8 mouse cellular contexts compared by ENCODE assay signal in genomic region chr4:155173822-155174785, GRCm38 (mm10). TPM values are rescaled to one million over a fixed set of nuclear protein-coding genes. Genes with fewer than 3 reads are reported as not detected.
A peak's percentile ranks its signal among the peaks of the same experiment; 100 is the strongest.
DNase-seq lines count a peak whose midpoint lies in the region; ATAC-seq lines count a peak whose summit lies in the region.

No protein-coding gene starts in this region.

- no peaks in the 10 kb centered on the region for H3K27me3 ChIP-seq in megakaryocyte, embryonic 14.5 days (replicated peaks)
- no peaks in the 10 kb centered on the region for H3K27me3 ChIP-seq in embryonic facial prominence, embryonic 15.5 days
- no peaks in the 10 kb centered on the region for H3K27me3 ChIP-seq in limb, embryonic 12.5 days
- H3K27me3 ChIP-seq in stomach, embryonic 15.5 days (replicated peaks): no peaks in the 10 kb centered on the region

- H3K4me1 ChIP-seq in megakaryocyte, embryonic 14.5 days: peaks cover 97% of the 10 kb centered on the region
- H3K4me1 ChIP-seq in embryonic facial prominence, embryonic 15.5 days: peaks cover 94% of the 10 kb centered on the region
- peaks cover 92% of the 10 kb centered on the region for H3K4me1 ChIP-seq in limb, embryonic 12.5 days (replicated peaks)
- peaks cover 86% of the 10 kb centered on the region for H3K4me1 ChIP-seq in stomach, embryonic 15.5 days

- peak overlapping the region; percentile 36 for H3K4me2 ChIP-seq in embryonic facial prominence, embryonic 15.5 days (replicated peaks)
- peak overlapping the region; percentile 49 for H3K4me2 ChIP-seq in limb, embryonic 12.5 days
- peak overlapping the region; percentile 41 for H3K4me2 ChIP-seq in stomach, embryonic 15.5 days

- no peak for ATAC-seq in megakaryocyte, adult 5-6 weeks (ENCODE audit: poor library complexity, severe bottlenecking)
- peak; percentile 5; the same call in 1 of the 2 replicates for ATAC-seq in embryonic facial prominence, embryonic 15.5 days (ENCODE audit: insufficient number of reproducible peaks, low FRiP score, low TSS enrichment, low read depth)
- ATAC-seq in limb, embryonic 12.5 days (ENCODE audit: insufficient number of reproducible peaks, insufficient read depth, low FRiP score, low TSS enrichment, low read depth): peak; percentile 14
- no peak; the same call in 1 of the 2 replicates for ATAC-seq in stomach, embryonic 15.5 days (ENCODE audit: insufficient read depth, low FRiP score, low read depth)

- H3K9me3 ChIP-seq in megakaryocyte, embryonic 14.5 days: no peaks in the 10 kb centered on the region
- no peaks in the 10 kb centered on the region for H3K9me3 ChIP-seq in embryonic facial prominence, embryonic 15.5 days (replicated peaks)
- no peaks in the 10 kb centered on the region for H3K9me3 ChIP-seq in limb, embryonic 12.5 days
- no peaks in the 10 kb centered on the region for H3K9me3 ChIP-seq in stomach, embryonic 15.5 days

- H3K4me3 ChIP-seq in megakaryocyte, embryonic 14.5 days (replicated peaks): peak overlapping the region; percentile 56
- peak overlapping the region; percentile 13 for H3K4me3 ChIP-seq in embryonic facial prominence, embryonic 15.5 days (replicated peaks)
- peak overlapping the region; percentile 7 for H3K4me3 ChIP-seq in limb, embryonic 12.5 days (replicated peaks)
- H3K4me3 ChIP-seq in stomach, embryonic 15.5 days (replicated peaks): no peak overlapping the region

- WGBS in embryonic facial prominence, embryonic 15.5 days: 7% methylated on average over 17 of the region's 17 CpGs
- WGBS in limb, embryonic 12.5 days: 7% methylated on average over 16 of the region's 17 CpGs
- WGBS in stomach, embryonic 15.5 days: 20% methylated on average over 16 of the region's 17 CpGs

- no peak for DNase-seq in cerebellum, adult 18-20 months
- DNase-seq in thymus, postnatal 14 days: no peak
- DNase-seq in ovary, adult 18-20 months (ENCODE audit: low spot score): no peak

- peaks cover 47% of the 10 kb centered on the region for H3K36me3 ChIP-seq in megakaryocyte, embryonic 14.5 days (replicated peaks; ENCODE audit: low read length)
- peaks cover 5% of the 10 kb centered on the region; the same call in 1 of the 2 replicates for H3K36me3 ChIP-seq in embryonic facial prominence, embryonic 15.5 days
- no peaks in the 10 kb centered on the region for H3K36me3 ChIP-seq in limb, embryonic 12.5 days
- no peaks in the 10 kb centered on the region for H3K36me3 ChIP-seq in stomach, embryonic 15.5 days

- 0 out of 2 replicates have a peak overlapping the region, but pooled peaks have one; percentile 6 for H3K9ac ChIP-seq in embryonic facial prominence, embryonic 15.5 days
- H3K9ac ChIP-seq in limb, embryonic 12.5 days (replicated peaks): peak overlapping the region; percentile 50
- no peak overlapping the region; the same call in 1 of the 2 replicates for H3K9ac ChIP-seq in stomach, embryonic 15.5 days

- H3K27ac ChIP-seq in embryonic facial prominence, embryonic 15.5 days (replicated peaks): peak overlapping the region; percentile 95
- H3K27ac ChIP-seq in limb, embryonic 12.5 days: peak overlapping the region; percentile 96
- peak overlapping the region; percentile 98 for H3K27ac ChIP-seq in stomach, embryonic 15.5 days

RNA-seq across cellular contexts. Expression of gene Ski, which starts 48.3 kb away (rescaled TPM):
- polyA plus RNA-seq in megakaryocyte, embryonic 14.5 days (2012; ENCODE audit: insufficient read depth, low replicate concordance): 31.5 and 38.7 TPM in 2 replicates
- total RNA-seq in megakaryocyte, adult 5-6 weeks (2015): 41.5 and 42.9 TPM in 2 replicates
- total RNA-seq in megakaryocyte, adult 5-6 weeks (2017): 12.4 and 13.3 TPM in 2 replicates
- polyA plus RNA-seq in embryonic facial prominence, embryonic 15.5 days (2015; fragmentation: Nextera tagmentation; extraction: Ambion mirVana): 24.4 and 26.3 TPM in 2 replicates
- 18.4 and 18.8 TPM in 2 replicates for polyA plus RNA-seq in limb, embryonic 12.5 days (2016; fragmentation: Nextera tagmentation; extraction: Ambion mirVana)
- 16.2 and 16.6 TPM in 2 replicates for polyA plus RNA-seq in stomach, embryonic 15.5 days (2015; fragmentation: Nextera tagmentation; extraction: Ambion mirVana)

Comparison
In these comparisons a context has a peak if more than half of its experiments do, and no peak if none do; other contexts are left out.
1. ATAC-seq: peak in embryonic facial prominence, embryonic 15.5 days (single experiment) and limb, embryonic 12.5 days (single experiment); none in megakaryocyte, adult 5-6 weeks (single experiment) and stomach, embryonic 15.5 days (single experiment).
2. Peak in every context shown above with its lines, with median percentiles within 50 percentile points of each other: H3K27ac ChIP-seq and H3K4me2 ChIP-seq.